Mouse (Mus musculus) adrenal gland, postnatal 10 days (tissue): ENCODE data around the gene Coq9. TPM values are rescaled to one million over a fixed set of nuclear protein-coding genes. Genes with fewer than 3 reads are reported as not detected.

Source experiments
- DNase-seq: peaks from one replicate; pipeline ENCODE4 v3.0.0; 2021; ENCODE audit warnings: mixed read lengths
- long read RNA-seq, 2 experiments: library from polyadenylated mRNA; stranded (forward); transcript quantifications; one replicate each; pipeline ENCODE4 v2.0.0; 2021
- total RNA-seq, 2 experiments: library from RNA; stranded (reverse); gene quantifications; 2 replicates each; pipeline ENCODE4 v1.2.3; 2021

Coq9 gene
- 100 to 1,000 TPM; 270 to 345 TPM for total RNA-seq
- long read RNA-seq, experiment 1, transcript Coq9-204 (8 exons, 831 nt): minor isoform, 7 of 353 reads
- long read RNA-seq, experiment 1, transcript Coq9-201 (9 exons, 1,789 nt): major isoform, 259 of 353 reads
- long read RNA-seq, experiment 1, transcript Coq9-208 (2 exons, 368 nt): minor isoform, 7 of 353 reads
- long read RNA-seq, experiment 1, partial matches to known transcripts: 67 of 353 reads
- long read RNA-seq, experiment 1, other reads (novel, unspliced or antisense): 13 of 353 reads
- long read RNA-seq, experiment 2, transcript Coq9-208 (2 exons, 368 nt): minor isoform, 10 of 315 reads
- long read RNA-seq, experiment 2, transcript Coq9-201 (9 exons, 1,789 nt): major isoform, 271 of 315 reads
- long read RNA-seq, experiment 2, partial matches to known transcripts: 14 of 315 reads
- long read RNA-seq, experiment 2, other reads (novel, unspliced or antisense): 16 of 315 reads

DNA sequence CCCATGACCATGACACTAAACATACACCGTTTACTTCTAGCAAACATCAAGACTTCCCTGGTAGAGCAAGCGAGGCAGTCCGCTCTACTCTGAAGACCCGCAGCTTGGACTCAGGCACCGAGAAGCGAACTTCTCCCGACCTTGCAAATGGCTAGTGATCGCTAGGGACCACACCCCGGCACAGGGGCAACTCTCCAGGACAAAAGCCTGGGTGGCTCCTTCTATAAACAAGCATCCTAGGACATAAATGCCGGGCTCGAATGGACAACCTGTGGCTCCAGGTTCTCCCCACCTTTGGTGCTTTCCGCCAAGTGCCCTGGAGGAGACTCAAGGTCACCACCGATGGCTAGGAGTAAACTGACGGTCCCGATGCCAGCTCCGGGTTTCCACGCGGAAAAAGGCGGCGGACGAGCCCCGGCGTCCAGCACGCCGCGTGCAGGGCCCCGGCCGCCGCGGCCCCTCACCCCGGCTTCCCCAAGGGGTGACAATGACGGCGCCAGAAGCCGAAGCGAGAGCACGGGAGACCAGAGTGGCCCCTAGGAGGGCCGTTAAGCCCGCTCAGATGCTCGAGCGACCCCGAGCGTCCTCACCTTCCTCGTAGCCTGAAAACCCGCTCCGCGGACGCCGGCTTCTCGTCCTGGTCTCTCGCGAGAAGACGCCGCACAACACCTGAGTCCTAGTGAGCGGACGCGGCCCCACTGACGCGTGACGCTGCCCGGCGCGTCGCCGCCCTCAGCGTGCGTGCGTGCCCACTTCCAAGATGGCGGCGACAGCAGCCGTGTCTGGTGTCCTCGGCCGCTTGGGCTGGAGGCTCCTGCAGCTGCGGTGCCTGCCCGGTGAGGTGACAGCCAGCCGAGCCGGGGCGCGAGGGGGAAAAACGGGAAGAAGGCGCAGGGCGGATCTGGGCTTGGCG, at the start of gene Coq9, which contains the start of gene Ciapin1:
Coq9 (plus strand) TSS at position 660 of the 913 bp plus-strand sequence.
Ciapin1 (minus strand) TSS at position 697 of the 913 bp plus-strand sequence.
- peak; percentile 95 for DNase-seq

- DNase-seq: no peak
These were observed 48.7 kb upstream of the Coq9 start for GRCm38 (mm10) chr8:94789256-94789955.

GRCm38 (mm10) chr8:94794368-94794767, 43.8 kb upstream of the Coq9 start:
- DNase-seq: no peak

GRCm38 (mm10) chr8:94794782-94795181, 43.3 kb upstream of the Coq9 start:
- DNase-seq: no peak

GRCm38 (mm10) chr8:94800278-94800968, 37.7 kb upstream of the Coq9 start:
- no peak for DNase-seq

DNA sequence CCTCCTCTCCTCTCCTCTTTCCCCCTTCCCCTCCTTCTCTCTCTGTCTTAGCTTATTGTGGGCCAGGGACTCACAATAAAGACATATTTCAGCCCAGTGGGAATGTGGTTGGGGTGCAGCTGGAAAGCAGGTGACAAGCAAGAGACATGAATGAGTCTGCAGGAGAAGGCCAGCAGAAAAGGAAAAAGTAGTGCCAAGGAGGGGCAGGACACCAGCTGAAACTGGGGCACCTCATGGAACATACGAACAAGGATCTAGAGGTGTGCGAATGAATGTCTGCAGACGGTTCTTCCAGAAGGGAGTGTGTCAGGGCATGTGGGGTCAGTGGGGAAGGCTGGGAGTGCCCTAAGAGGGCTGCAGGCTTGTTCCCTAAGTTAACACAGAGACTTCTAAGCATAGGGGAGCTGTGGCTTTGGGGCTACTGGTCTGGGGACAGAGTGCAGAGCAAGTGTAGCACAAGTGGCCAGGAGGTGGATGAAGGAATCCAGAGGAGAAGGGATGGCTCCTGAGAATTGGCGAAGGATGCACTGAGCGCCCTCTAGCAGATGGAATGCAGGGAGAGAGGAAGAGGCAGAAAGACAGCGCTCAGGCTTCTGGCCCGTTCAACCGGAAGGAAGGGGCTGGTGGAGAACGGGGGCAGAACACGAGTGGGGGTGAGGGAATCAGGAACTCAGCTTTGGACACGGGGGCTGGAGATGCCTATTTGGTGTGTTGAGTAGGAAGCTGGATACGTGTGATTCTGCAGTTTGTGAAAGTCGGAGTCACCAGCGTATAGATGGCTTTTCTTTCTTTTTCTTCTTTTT, 36.6 kb upstream of the Coq9 start:
- peak; percentile 47 for DNase-seq

GRCm38 (mm10) chr8:94802375-94802774, 35.7 kb upstream of the Coq9 start:
- DNase-seq: no peak

DNA sequence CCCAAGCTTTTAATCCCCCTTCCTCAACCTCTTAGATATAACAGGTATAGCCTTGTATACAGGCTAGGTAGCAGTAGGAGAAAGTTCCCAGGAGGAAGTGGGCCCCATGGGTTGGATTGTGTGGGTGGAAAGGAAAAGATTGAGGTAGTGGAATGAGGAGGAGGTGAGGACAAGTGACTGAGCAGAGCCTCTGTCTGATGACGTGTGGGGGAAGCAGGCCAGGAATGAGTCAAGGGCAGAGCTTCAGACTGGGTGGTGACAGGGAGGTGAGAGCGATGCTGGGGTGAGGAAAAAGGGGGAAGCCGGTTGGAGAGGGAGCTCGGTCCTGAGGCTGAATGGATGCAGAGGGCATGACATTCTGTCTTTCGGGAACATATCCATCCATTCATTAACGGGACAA, 34.6 kb upstream of the Coq9 start:
- DNase-seq: peak; percentile 36

- DNase-seq: no peak
These were observed 33.4 kb upstream of the Coq9 start for GRCm38 (mm10) chr8:94804546-94805340.

- no peak for DNase-seq
These were observed 32.3 kb upstream of the Coq9 start for GRCm38 (mm10) chr8:94805811-94806210.

DNA sequence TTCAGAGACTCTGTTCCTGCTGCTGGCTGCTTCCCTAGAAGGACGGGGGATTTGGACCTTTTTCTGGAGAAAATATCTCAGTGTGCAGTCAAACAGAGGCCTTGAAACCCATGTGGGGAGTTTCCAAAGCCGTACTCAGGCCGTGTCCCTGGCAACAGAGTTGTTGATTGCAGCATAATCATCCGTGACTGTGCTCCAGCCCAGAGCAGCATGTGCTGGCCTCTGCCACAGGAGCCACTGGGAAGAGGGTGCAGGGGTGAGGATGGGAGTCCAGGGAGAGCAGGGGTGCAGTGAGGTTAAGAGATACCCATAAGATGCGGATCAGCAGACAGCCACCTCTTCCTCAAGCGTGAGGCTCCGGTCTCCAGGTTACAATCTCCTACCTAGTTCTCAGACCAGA, 30.6 kb upstream of the Coq9 start:
- peak; percentile 71 for DNase-seq

GRCm38 (mm10) chr8:94808372-94808771, 29.7 kb upstream of the Coq9 start:
- DNase-seq: no peak

DNA sequence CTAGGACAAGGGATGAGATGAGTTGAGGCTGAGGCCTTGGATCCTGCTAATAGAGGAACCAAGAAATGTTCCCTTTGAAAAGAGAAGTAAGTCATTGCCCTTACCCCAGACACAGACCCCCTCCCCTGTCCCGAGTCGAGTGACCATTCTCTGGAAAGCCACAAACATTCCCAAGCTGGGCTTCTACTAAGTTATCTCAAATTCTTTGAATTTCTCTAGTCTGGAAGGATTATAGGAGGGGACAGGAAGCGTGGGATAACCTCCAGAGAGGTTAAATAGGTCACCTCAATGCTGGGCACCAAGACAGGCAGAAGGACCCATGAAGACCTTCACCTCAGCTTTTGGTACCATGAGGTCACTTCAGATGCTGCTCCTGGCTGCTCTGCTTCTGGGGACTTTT, 28.0 kb upstream of the Coq9 start, which contains the start of gene Ccl17:
Ccl17 (plus strand) TSS at position 301 of the 400 bp plus-strand sequence.
- no peak for DNase-seq

DNA sequence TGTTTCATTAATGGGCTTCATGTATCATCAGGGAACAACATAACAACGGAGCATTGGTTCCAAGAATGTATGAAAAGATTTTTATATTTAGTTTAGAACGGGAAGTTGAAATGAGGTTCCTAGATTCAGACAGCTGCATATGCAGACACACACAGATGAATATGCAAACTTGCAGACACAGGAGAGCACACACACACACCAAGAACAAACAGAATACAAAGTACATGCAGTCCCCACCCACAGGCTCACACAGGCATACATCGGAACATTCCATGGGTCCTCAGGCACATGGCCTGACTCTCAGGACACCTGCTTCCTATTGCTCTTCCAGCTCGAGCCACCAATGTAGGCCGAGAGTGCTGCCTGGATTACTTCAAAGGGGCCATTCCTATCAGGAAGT, 27.3 kb upstream of the Coq9 start:
- DNase-seq: no peak

- DNase-seq: peak; percentile 52
These were observed 26.5 kb upstream of the Coq9 start for GRCm38 (mm10) chr8:94811654-94812053.

DNA sequence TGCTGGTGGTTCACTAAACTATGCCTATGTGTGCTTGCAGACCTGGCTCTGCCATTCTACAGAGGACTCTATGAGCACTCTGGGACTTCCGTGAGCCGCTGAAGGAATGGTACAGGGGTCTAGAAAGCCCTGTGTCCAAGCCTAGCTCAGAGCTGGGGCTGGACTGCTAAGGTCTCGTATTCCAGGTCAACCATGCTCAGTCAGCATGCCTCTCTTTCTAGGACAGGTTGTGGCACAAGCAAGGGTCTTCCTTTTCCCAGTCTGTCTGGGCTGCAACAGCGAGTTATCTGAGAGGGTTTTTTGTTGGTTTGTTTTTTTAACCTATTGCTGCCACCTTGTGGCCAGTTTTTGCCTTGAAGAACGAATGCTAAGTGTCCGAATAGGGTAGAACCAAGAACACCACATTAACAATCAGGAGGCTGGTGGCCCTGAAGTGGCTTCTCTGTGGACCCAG, 25.4 kb upstream of the Coq9 start:
- DNase-seq: peak; percentile 87

GRCm38 (mm10) chr8:94814556-94814955, 23.6 kb upstream of the Coq9 start:
- DNase-seq: peak; percentile 55

DNA sequence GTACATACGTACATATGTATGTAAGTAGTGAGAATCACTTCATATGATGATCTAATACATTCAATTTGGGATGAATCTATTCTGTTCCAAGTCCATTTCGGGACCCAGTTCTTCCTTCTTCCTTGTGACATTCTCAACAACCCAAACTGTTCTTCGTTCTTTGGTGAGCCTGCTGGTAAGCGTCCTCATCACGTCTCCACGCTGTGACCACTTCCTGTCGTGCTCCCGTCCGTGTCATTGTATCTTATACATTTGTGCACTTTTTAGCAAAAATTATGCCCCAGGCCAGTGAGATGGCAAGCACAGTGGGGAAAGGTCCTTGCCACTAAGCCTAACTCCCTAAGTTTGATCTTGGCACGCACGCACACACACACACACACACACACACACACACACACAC, 20.2 kb upstream of the Coq9 start:
- no peak for DNase-seq

DNA sequence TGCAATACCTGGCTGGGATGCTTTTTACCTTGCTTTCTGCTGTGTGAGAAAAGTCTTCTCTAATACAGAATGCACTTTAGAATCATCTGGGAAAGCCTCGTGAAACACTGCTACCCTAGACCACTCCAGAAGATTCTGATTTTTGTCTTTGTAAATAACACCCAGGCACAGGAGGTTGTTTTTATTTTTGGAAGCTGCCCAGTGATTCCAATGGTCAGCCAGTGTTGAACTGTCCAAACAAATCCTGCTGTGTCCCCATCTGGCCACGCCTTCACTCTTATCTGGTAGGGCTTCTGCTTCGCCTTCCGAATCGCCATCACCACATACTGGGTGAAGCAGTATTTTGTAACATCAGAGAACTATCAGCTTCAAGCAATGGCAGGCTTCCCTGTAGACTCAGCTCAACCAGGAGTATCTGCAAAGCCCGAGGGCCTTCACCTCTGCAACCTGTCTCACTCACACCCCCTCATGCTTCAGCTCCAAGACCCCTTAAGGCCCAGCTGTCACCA, 18.4 kb upstream of the Coq9 start:
- DNase-seq: no peak

DNA sequence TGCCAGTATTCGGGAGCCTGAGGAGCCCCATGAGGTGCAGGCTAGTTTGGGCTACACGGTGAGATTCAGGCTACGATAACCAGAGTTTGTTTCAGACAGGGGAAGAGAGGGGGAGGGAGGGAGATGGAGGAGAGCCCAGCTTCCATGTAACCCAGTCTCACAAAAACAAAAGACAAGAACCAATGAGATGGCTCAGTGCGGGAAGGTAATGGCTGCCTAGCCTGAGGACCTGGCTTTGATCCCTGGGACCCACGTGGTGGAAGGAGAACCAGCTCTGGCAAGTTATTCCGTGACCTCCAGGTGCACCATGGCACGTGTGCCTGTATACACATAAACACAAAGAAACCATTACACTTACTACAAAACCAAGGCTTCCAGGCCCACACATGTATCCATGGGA, 17.6 kb upstream of the Coq9 start:
- DNase-seq: no peak
